Comparison of ENCODE assay signal across 9 mouse cellular contexts in the genomic region with DNA sequence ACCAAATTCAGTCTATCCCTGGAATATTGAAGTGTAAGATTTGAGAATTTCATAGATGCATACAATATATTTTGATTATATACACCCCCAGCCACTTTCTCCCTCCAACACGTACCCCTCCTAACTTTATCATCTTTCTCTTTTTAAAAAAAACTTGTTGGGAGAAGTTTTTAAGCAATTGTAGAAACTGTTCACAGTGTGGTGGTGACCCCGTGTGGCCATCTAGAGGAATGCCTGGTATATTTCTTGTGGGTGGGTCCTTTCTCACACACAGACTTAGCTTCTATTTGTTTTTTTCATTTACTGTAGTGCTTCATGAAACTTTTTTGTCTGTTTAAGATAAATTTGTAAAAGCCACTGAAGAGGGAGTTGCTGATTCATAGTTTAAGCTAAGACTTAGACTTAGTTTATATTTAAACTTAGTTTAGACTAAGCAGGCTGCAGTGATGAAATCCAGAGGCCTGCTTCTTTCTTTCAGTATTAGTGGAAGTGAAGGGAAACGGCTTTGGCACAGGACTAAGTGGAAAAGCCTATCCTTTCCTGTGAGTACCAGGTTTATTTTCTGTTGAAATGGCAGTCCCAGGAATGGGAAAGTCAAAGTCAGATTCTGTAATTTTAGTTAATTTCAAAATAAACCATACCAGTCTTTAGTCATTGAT. TPM values are rescaled to one million over a fixed set of nuclear protein-coding genes. Genes with fewer than 3 reads are reported as not detected.
DNase-seq lines count a peak whose midpoint lies in the region; ATAC-seq and TF ChIP-seq lines count a peak whose summit lies in the region.
"Had no signal": no experiment of that assay in that cellular context is flagged by ENCODE, and none has a peak within 500 bp of the region (broad histone marks: within the 10 kb centered on the region; RNA-seq: fewer than 3 reads in every experiment).

No protein-coding gene starts in this region.

- H3K36me3 ChIP-seq in heart, postnatal 0 days (replicated peaks; ENCODE audit: control insufficient read depth, insufficient read depth, low read length) = peaks cover 36% of the 10 kb centered on the region
- peaks cover 63% of the 10 kb centered on the region for H3K36me3 ChIP-seq in embryonic facial prominence, embryonic 10.5 days (replicated peaks)
- peaks cover 25% of the 10 kb centered on the region; the same call in 1 of the 2 replicates for H3K36me3 ChIP-seq in kidney, embryonic 14.5 days (ENCODE audit: control insufficient read depth, insufficient read depth, low read length)

- H3K9ac ChIP-seq in heart, postnatal 0 days (replicated peaks; ENCODE audit: low read depth, low read length) = no peak overlapping the region
- no peak overlapping the region for H3K9ac ChIP-seq in kidney, embryonic 14.5 days (ENCODE audit: low read depth, low read length)
- H3K9ac ChIP-seq: liver, embryonic 13.5 days had no signal

- WGBS in heart, postnatal 0 days = 17% methylated on average over 3 of the region's 3 CpGs
- WGBS in embryonic facial prominence, embryonic 10.5 days = 40% methylated on average over 3 of the region's 3 CpGs
- WGBS in kidney, embryonic 14.5 days = 33% methylated on average over 3 of the region's 3 CpGs

- TF ChIP-seq EP300 in heart, postnatal 0 days (IDR thresholded peaks at IDR 0.05; ENCODE audit: low read depth) = no peak

- peak; percentile 58 for DNase-seq in heart, postnatal 0 days (ENCODE audit: low spot score)
- no peak for DNase-seq in heart, adult 9 months (ENCODE audit: low spot score in 2 of 2)
- peak; percentile 42 for DNase-seq in urinary bladder, postnatal 14 days (ENCODE audit: low spot score)
- DNase-seq in urinary bladder, adult 18-20 months (ENCODE audit: low spot score in 2 of 2) = no peak
- DNase-seq in embryonic facial prominence, embryonic 10.5 days (ENCODE audit: low spot score) = peak; percentile 43
- DNase-seq in urinary bladder, adult 2 months (ENCODE audit: low spot score) = no peak
- DNase-seq: liver, embryonic 13.5 days had no signal

- peak; percentile 70 for TF ChIP-seq CTCF in heart, postnatal 0 days (IDR thresholded peaks at IDR 0.05; ENCODE audit: low read depth)

- no peak overlapping the region for H3K4me3 ChIP-seq in heart, postnatal 0 days (ENCODE audit: low read depth, low read length)
- H3K4me3 ChIP-seq in embryonic facial prominence, embryonic 10.5 days = no peak overlapping the region
- no peak overlapping the region for H3K4me3 ChIP-seq in kidney, embryonic 14.5 days (ENCODE audit: low read length)
- H3K4me3 ChIP-seq: liver, embryonic 13.5 days had no signal

- H3K27ac ChIP-seq in heart, postnatal 0 days (ENCODE audit: low read depth) = no peak overlapping the region
- H3K27ac ChIP-seq in embryonic facial prominence, embryonic 10.5 days (replicated peaks) = no peak overlapping the region
- H3K27ac ChIP-seq in kidney, embryonic 14.5 days (ENCODE audit: low read depth, low read length) = no peak overlapping the region
- H3K27ac ChIP-seq: liver, embryonic 13.5 days had no signal

- no peak overlapping the region for H3K4me2 ChIP-seq in heart, postnatal 0 days (ENCODE audit: low read depth, low read length)
- no peak overlapping the region for H3K4me2 ChIP-seq in kidney, embryonic 14.5 days (replicated peaks; ENCODE audit: low read depth, low read length)
- H3K4me2 ChIP-seq: liver, embryonic 13.5 days had no signal

- ATAC-seq in heart, postnatal 0 days (ENCODE audit: insufficient read depth, low read depth) = no peak
- ATAC-seq in kidney, embryonic 14.5 days (ENCODE audit: low FRiP score, low TSS enrichment) = 0 out of 2 replicates have a peak, but pooled peaks have one; percentile 52
- peak; percentile 98 for ATAC-seq in megakaryocyte-erythroid progenitor cell, adult 5-6 weeks (replicated peaks; ENCODE audit: low FRiP score, low TSS enrichment, poor library complexity, severe bottlenecking)

- H3K27me3 ChIP-seq in heart, postnatal 0 days (ENCODE audit: control insufficient read depth, insufficient read depth, low read length) = no peaks in the 10 kb centered on the region
- H3K27me3 ChIP-seq in embryonic facial prominence, embryonic 10.5 days (replicated peaks; ENCODE audit: low read depth, poor library complexity, severe bottlenecking) = no peaks in the 10 kb centered on the region
- no peaks in the 10 kb centered on the region for H3K27me3 ChIP-seq in kidney, embryonic 14.5 days (ENCODE audit: control insufficient read depth, insufficient read depth, low read length)
- H3K27me3 ChIP-seq: liver, embryonic 13.5 days had no signal

- H3K9me3 ChIP-seq in heart, postnatal 0 days (replicated peaks; ENCODE audit: control insufficient read depth, low read length) = no peaks in the 10 kb centered on the region
- H3K9me3 ChIP-seq in embryonic facial prominence, embryonic 10.5 days = no peaks in the 10 kb centered on the region
- H3K9me3 ChIP-seq in kidney, embryonic 14.5 days (ENCODE audit: control insufficient read depth, low read length) = no peaks in the 10 kb centered on the region
- H3K9me3 ChIP-seq: liver, embryonic 13.5 days had no signal

- no peaks in the 10 kb centered on the region for H3K4me1 ChIP-seq in heart, postnatal 0 days (ENCODE audit: control insufficient read depth, insufficient read depth)
- H3K4me1 ChIP-seq in embryonic facial prominence, embryonic 10.5 days = no peaks in the 10 kb centered on the region
- H3K4me1 ChIP-seq in kidney, embryonic 14.5 days (ENCODE audit: control insufficient read depth, insufficient read depth, low read length) = no peaks in the 10 kb centered on the region
- H3K4me1 ChIP-seq: liver, embryonic 13.5 days had no signal

RNA-seq across cellular contexts. Expression of gene Odf2l, which starts 13.0 kb away (rescaled TPM):
- 5.0 and 6.2 TPM in 2 replicates for total RNA-seq in heart, postnatal 0 days (2014; rRNA removed; ENCODE audit: low replicate concordance)
- polyA plus RNA-seq in heart, postnatal 0 days (2015; fragmentation: Nextera tagmentation; extraction: Ambion mirVana) = 8.9 and 9.2 TPM in 2 replicates
- polyA plus RNA-seq in embryonic facial prominence, embryonic 10.5 days (2016; fragmentation: Nextera tagmentation; extraction: Ambion mirVana) = 19.5 and 19.9 TPM in 2 replicates
- 19.8 and 21.0 TPM in 2 replicates for polyA plus RNA-seq in kidney, embryonic 14.5 days (2014; fragmentation: Nextera tagmentation; extraction: Ambion mirVana)
- 26.5 and 44.8 TPM in 2 replicates for total RNA-seq in megakaryocyte-erythroid progenitor cell, adult 5-6 weeks (2014; fragmentation: Nextera tagmentation)
- total RNA-seq in megakaryocyte-erythroid progenitor cell, adult 5-6 weeks (2017) = 27.7 and 42.9 TPM in 2 replicates
- 17.1 and 20.4 TPM in 2 replicates for polyA plus RNA-seq in urinary bladder, adult 2 months (2012; rRNA removed)

RNA-seq across cellular contexts. Expression of gene Clca2, which starts 32.1 kb away (rescaled TPM):
- 0.62 TPM in 1 of 2 replicates, not detected in the other for total RNA-seq in heart, postnatal 0 days (2014; rRNA removed; ENCODE audit: low replicate concordance)
- polyA plus RNA-seq in heart, postnatal 0 days (2015; fragmentation: Nextera tagmentation; extraction: Ambion mirVana) = 0.05 TPM in 1 of 2 replicates, not detected in the other
- polyA plus RNA-seq in embryonic facial prominence, embryonic 10.5 days (2016; fragmentation: Nextera tagmentation; extraction: Ambion mirVana) = 0.22 and 0.24 TPM in 2 replicates
- polyA plus RNA-seq in kidney, embryonic 14.5 days (2014; fragmentation: Nextera tagmentation; extraction: Ambion mirVana) = 0.10 and 0.22 TPM in 2 replicates
- not detected in 2 replicates for total RNA-seq in megakaryocyte-erythroid progenitor cell, adult 5-6 weeks (2014; fragmentation: Nextera tagmentation)
- not detected in 2 replicates for total RNA-seq in megakaryocyte-erythroid progenitor cell, adult 5-6 weeks (2017)
- 3.4 and 3.7 TPM in 2 replicates for polyA plus RNA-seq in urinary bladder, adult 2 months (2012; rRNA removed)
- polyA plus RNA-seq: liver, embryonic 13.5 days had no signal

Comparison
In these comparisons a context has a peak if more than half of its experiments do, and no peak if none do; other contexts are left out.
1. DNase-seq: peak in heart, postnatal 0 days (single experiment), urinary bladder, postnatal 14 days (single experiment) and embryonic facial prominence, embryonic 10.5 days (single experiment); none in heart, adult 9 months (0 of 2), urinary bladder, adult 18-20 months (0 of 2) and urinary bladder, adult 2 months (single experiment).